Mouse (Mus musculus): ENCODE measurements around the gene Pbxip1. TPM values are rescaled to one million over a fixed set of nuclear protein-coding genes. Genes with fewer than 3 reads are reported as not detected.

Pbxip1 gene
- polyA plus RNA-seq, 1 experiment from 2014 or later, result 48.6 TPM

DNA sequence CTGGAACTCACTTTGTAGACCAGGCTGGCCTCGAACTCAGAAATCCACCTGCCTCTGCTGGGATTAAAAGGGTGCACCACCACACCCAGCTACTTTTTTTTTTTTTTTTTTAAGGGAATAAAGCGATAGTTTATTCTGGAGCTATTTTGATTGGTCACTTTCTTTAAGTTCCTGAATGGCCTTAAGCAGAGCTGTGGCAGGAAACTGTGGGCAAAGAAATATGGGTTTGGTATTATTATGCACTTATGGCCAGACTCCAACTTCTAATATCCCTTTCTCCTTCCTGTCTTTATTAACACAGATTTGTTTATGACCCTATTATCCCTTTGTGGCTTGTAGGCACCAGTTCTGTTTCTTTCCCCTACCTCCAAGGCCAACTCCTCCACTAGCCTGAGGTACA lies 16.1 kb upstream of the Pbxip1 start:
- Histone ChIP-seq H3K9ac (ENCODE audit: low read length) (peak overlapping the region; percentile 35; the same call in 1 of the 2 replicates), H3K4me1 (replicated peaks; ENCODE audit: control insufficient read depth, insufficient read depth) (peaks cover 6% of the 10 kb centered on the region), H3K9me3 (ENCODE audit: control insufficient read depth, low read length) (no peaks in the 10 kb centered on the region), H3K27ac (replicated peaks) (peak overlapping the region; percentile 90), H3K27me3 (ENCODE audit: control insufficient read depth, insufficient read depth, low read length) (no peaks in the 10 kb centered on the region), H3K4me2 (replicated peaks; ENCODE audit: low read depth) (peak overlapping the region; percentile 73), H3K36me3 (ENCODE audit: control insufficient read depth, insufficient read depth, low read length) (peaks cover 13% of the 10 kb centered on the region; the same call in 1 of the 2 replicates), H3K4me3 (ENCODE audit: low read depth, low read length) (peak overlapping the region; percentile 53; the same call in 1 of the 2 replicates)
- no peak for TF ChIP-seq EP300 (optimal IDR thresholded peaks at IDR 0.05)
- WGBS, result 30% methylated on average over 2 of the region's 2 CpGs
- no peak for DNase-seq (ENCODE audit: low spot score)
- no peak for ATAC-seq (ENCODE audit: low FRiP score, low TSS enrichment)

DNA sequence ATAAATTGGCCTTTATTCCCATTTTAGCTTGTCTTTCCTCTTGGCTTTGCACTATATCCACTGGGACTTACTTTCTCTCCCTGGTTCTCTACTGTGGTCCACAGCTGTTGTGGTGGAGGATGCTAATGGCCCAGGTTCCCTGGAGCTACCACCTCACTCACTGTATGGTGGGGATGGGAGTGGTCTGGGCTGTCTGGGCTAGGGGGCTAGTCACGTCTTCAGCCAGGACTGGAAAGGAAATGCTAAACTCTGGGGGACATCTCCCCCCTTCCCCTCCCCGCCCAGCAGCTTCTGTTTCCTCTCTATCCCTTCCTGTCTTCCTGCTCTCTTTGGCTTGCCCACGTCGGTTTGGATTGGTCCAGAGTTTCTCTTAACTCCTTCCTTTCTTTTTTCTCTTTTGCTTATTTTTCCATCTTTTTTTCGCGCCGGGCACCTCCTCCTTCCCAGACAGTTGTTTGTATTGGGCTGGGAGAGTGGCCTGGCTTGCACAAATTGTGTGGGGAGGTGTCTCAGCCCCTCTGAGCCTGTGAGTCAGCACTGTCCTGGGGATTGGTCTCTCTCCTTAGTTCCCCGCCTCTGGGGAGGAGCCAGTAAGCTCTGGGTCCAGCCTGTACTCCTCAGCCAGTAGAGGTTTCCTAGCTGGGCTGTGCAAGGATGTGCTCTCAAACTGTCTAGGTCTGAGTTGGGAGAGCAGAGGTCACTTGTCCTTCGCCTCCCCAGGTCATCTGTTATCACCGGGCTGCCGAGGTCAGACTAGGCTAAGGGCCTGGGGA lies 15.3 kb upstream of the Pbxip1 start:
- Histone ChIP-seq H3K4me3 (ENCODE audit: low read depth, low read length) (peak overlapping the region; percentile 53), H3K4me1 (replicated peaks; ENCODE audit: control insufficient read depth, insufficient read depth) (peaks cover 6% of the 10 kb centered on the region), H3K9me3 (ENCODE audit: control insufficient read depth, low read length) (no peaks in the 10 kb centered on the region), H3K4me2 (replicated peaks; ENCODE audit: low read depth) (peak overlapping the region; percentile 73), H3K36me3 (ENCODE audit: control insufficient read depth, insufficient read depth, low read length) (peaks cover 10% of the 10 kb centered on the region; the same call in 1 of the 2 replicates), H3K9ac (ENCODE audit: low read length) (peak overlapping the region; percentile 74), H3K27ac (replicated peaks) (peak overlapping the region; percentile 90), H3K27me3 (ENCODE audit: control insufficient read depth, insufficient read depth, low read length) (no peaks in the 10 kb centered on the region)
- DNase-seq (ENCODE audit: low spot score) (peak; percentile 82), ATAC-seq (ENCODE audit: low FRiP score, low TSS enrichment) (peak; percentile 77)
- TF ChIP-seq CTCF (IDR thresholded peaks at IDR 0.05; ENCODE audit: low read depth), result no peak
- WGBS, result 3% methylated on average over 11 of the region's 11 CpGs

DNA sequence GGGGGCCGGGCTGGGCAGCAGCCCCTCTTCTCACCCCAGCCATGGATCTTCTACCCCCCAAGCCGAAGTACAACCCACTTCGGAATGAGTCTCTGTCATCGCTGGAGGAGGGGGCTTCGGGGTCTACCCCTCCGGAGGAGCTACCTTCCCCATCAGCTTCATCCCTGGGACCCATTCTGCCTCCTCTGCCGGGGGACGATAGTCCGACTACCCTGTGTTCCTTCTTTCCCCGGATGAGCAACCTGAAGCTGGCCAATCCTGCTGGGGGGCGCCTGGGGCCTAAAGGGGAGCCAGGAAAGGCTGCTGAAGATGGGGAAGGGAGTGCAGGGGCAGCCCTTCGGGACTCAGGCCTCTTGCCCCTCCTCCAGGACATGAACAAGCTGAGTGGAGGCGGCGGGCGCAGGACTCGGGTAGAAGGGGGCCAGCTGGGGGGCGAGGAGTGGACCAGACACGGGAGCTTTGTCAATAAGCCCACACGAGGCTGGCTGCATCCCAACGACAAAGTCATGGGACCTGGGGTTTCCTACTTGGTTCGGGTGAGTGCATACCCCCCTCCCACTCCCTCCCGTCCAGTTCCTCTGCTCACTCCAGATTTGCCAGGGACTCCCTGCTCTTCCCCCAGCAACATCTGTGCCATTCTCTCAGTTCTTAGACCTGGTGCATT lies 14.6 kb upstream of the Pbxip1 start:
- H3K9ac ChIP-seq (ENCODE audit: low read length), result peak overlapping the region; percentile 74
- TF ChIP-seq CTCF (IDR thresholded peaks at IDR 0.05; ENCODE audit: low read depth), result no peak
- no peak for TF ChIP-seq EP300 (optimal IDR thresholded peaks at IDR 0.05)
- peak overlapping the region; percentile 86 for H3K27ac ChIP-seq (replicated peaks)
- peaks cover 6% of the 10 kb centered on the region for H3K4me1 ChIP-seq (replicated peaks; ENCODE audit: control insufficient read depth, insufficient read depth)
- H3K36me3 ChIP-seq (ENCODE audit: control insufficient read depth, insufficient read depth, low read length), result peaks cover 10% of the 10 kb centered on the region
- peak overlapping the region; percentile 73 for H3K4me2 ChIP-seq (replicated peaks; ENCODE audit: low read depth)
- no peak for DNase-seq (ENCODE audit: low spot score)
- ATAC-seq (ENCODE audit: low FRiP score, low TSS enrichment), result no peak
- H3K9me3 ChIP-seq (ENCODE audit: control insufficient read depth, low read length), result no peaks in the 10 kb centered on the region
- H3K27me3 ChIP-seq (ENCODE audit: control insufficient read depth, insufficient read depth, low read length), result no peaks in the 10 kb centered on the region
- H3K4me3 ChIP-seq (ENCODE audit: low read depth, low read length), result peak overlapping the region; percentile 53
- WGBS, result 10% methylated on average over 22 of the region's 22 CpGs

- H3K9ac ChIP-seq (ENCODE audit: low read length), result peak overlapping the region; percentile 31; the same call in 1 of the 2 replicates
- no peak overlapping the region for H3K27ac ChIP-seq (replicated peaks)
- TF ChIP-seq CTCF (IDR thresholded peaks at IDR 0.05; ENCODE audit: low read depth) (no peak), EP300 (optimal IDR thresholded peaks at IDR 0.05) (no peak)
- WGBS, result 62% methylated on average over 6 of the region's 6 CpGs
- H3K27me3 ChIP-seq (ENCODE audit: control insufficient read depth, insufficient read depth, low read length), result no peaks in the 10 kb centered on the region
- H3K4me1 ChIP-seq (replicated peaks; ENCODE audit: control insufficient read depth, insufficient read depth), result peaks cover 6% of the 10 kb centered on the region
- DNase-seq (ENCODE audit: low spot score), result no peak
- no peaks in the 10 kb centered on the region for H3K9me3 ChIP-seq (ENCODE audit: control insufficient read depth, low read length)
- peak overlapping the region; percentile 53 for H3K4me3 ChIP-seq (ENCODE audit: low read depth, low read length)
- peak overlapping the region; percentile 73 for H3K4me2 ChIP-seq (replicated peaks; ENCODE audit: low read depth)
- ATAC-seq (ENCODE audit: low FRiP score, low TSS enrichment), result no peak
- H3K36me3 ChIP-seq (ENCODE audit: control insufficient read depth, insufficient read depth, low read length), result peaks cover 14% of the 10 kb centered on the region
These were observed 13.8 kb upstream of the Pbxip1 start for GRCm38 (mm10) chr3:89422556-89423205.

GRCm38 (mm10) chr3:89424416-89425140 lies 11.9 kb upstream of the Pbxip1 start:
- no peak for DNase-seq (ENCODE audit: low spot score)
- Histone ChIP-seq H3K4me3 (ENCODE audit: low read depth, low read length) (no peak overlapping the region), H3K9ac (ENCODE audit: low read length) (no peak overlapping the region), H3K36me3 (ENCODE audit: control insufficient read depth, insufficient read depth, low read length) (peaks cover 14% of the 10 kb centered on the region), H3K4me1 (replicated peaks; ENCODE audit: control insufficient read depth, insufficient read depth) (peaks cover 6% of the 10 kb centered on the region), H3K27me3 (ENCODE audit: control insufficient read depth, insufficient read depth, low read length) (no peaks in the 10 kb centered on the region), H3K9me3 (ENCODE audit: control insufficient read depth, low read length) (no peaks in the 10 kb centered on the region), H3K27ac (replicated peaks) (no peak overlapping the region), H3K4me2 (replicated peaks; ENCODE audit: low read depth) (no peak overlapping the region)
- 69% methylated on average over 5 of the region's 5 CpGs for WGBS
- ATAC-seq (ENCODE audit: low FRiP score, low TSS enrichment), result no peak
- no peak for TF ChIP-seq EP300 (optimal IDR thresholded peaks at IDR 0.05)
- no peak for TF ChIP-seq CTCF (IDR thresholded peaks at IDR 0.05; ENCODE audit: low read depth)
